Mouse (Mus musculus) layer of hippocampus, postnatal 14 days (tissue): ENCODE measurements around the gene Cdk17. TPM values are rescaled to one million over a fixed set of nuclear protein-coding genes. Genes with fewer than 3 reads are reported as not detected.

ENCODE experiments used
- DNase-seq, 2 experiments: peaks; one replicate each; pipeline ENCODE4 v3.0.0; 2021 to 2022; ENCODE audit warnings: low spot score in 2 of 2, mixed read lengths in 1 of 2
- total RNA-seq, 2 experiments: library from RNA; stranded (reverse); gene quantifications; 2 replicates each; pipeline ENCODE4 v1.2.3; 2021

Gene Cdk17
- total RNA-seq, 2 experiments from 2014 or later, result 138 to 142 TPM

- DNase-seq, result no peak
Measured at GRCm38 (mm10) chr10:93281092-93281491, 120.4 kb downstream of the Cdk17 start.

DNA sequence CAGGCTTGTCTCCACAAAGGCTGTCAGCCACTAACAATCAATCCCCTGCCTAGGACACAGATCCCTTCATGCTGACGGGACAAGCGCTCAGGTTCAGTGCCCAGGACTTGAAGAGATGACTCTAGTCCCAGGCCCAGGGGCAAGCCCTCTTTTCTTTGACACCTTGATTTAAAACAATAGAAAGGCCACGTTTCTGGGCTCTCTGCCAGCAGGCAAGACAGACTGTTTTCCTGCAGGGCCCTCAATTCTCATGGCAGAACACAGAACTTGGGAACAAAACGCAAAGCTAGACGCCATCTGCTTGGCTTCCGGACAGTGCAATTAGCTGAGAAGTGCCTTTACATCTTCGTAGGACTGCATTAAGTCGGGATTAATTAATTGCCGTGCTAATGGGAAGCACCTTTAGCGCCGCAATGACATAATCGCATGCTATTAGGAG, 121.9 kb downstream of the Cdk17 start:
- no peak for DNase-seq

GRCm38 (mm10) chr10:93283258-93283657, 122.6 kb downstream of the Cdk17 start:
- DNase-seq, result no peak

GRCm38 (mm10) chr10:93285489-93285888, 124.8 kb downstream of the Cdk17 start:
- no peak for DNase-seq

DNA sequence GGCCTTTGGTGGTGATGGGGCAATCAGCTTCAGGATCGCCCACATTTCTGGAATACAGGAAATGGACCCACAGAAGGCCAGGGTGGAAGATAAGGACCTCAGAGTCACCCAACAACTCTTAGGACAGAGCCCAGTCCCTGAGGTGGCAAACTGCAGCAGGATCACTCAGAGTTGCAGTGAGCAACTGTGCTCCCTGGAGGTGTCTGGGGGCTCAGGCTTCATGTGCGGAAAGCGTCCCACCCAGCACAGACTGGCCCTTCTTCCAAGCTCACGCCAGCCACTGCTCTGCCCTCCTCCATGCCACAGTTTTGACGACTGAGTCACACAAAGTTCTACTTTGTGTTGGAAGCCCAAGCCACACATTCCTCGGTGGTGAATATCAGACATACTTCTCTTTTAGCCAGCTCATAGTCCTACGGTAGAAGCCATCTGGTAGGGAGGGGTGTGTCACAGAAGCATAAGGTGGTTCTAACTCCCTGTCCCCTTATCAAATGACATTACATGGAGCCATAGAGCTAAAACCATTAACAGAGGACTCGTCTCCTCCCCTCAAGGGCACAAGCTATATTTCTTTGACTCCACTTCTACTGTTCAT, 127.0 kb downstream of the Cdk17 start:
- DNase-seq, result no peak

DNA sequence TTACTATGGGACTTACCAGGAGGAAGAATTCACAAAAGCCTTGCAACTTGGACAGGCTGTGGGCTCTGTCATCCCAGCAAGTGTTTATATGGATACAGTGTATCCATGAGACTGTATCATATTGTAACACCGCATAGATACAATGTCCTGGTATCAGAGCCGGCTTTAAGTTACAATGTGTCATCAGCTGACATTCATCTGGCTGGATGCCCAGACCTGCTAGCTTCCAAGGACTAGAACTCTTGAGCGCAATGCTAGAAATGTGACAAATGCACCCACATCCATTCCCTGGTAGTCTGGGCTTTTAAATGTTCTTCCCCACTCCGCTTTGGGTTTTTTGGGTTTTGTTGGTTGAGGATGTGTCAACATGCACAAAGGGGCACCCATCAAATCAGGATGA, 127.7 kb downstream of the Cdk17 start:
- no peak for DNase-seq

- no peak for DNase-seq
Measured at GRCm38 (mm10) chr10:93289404-93289803, 128.7 kb downstream of the Cdk17 start.

GRCm38 (mm10) chr10:93291352-93291751, 130.7 kb downstream of the Cdk17 start:
- DNase-seq, result no peak

- DNase-seq, result peak; percentile 69 to 86
Measured at GRCm38 (mm10) chr10:93291843-93292242, 131.2 kb downstream of the Cdk17 start.

GRCm38 (mm10) chr10:93293621-93294020, 132.9 kb downstream of the Cdk17 start:
- DNase-seq, result no peak

DNA sequence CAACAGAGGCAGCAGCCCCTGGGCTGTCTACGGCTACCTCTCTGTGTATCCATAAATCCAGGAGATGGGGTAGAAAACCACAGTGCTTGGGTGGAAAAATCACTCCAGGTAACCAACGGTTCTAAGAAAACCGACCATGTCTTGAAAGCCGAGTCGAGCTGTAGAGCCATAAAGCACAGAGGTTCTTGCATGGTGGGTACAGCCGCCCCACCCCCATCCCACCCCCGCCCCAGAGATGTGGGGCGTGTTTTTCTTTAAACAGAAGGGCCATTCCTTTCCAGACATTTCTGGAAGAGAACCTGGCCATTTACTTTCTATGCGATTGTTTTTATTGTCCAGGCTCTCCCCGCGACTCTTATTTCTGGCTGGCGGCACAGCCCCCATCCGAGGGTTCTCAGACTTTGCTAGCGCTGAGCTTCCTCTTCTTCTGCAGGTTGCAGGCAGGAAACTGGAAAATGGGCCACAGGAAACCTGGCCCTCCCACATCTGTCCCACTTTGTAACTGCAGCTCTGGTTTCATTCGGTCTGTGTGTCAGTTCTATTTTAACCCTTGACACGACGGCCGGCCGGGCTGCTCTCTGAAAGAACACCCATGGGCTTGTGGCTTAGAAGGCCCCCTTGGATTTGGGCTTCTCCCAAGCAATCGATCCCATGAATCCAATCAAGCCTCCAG, 134.0 kb downstream of the Cdk17 start:
- no peak for DNase-seq

GRCm38 (mm10) chr10:93297774-93298173, 137.1 kb downstream of the Cdk17 start:
- DNase-seq, result no peak

DNA sequence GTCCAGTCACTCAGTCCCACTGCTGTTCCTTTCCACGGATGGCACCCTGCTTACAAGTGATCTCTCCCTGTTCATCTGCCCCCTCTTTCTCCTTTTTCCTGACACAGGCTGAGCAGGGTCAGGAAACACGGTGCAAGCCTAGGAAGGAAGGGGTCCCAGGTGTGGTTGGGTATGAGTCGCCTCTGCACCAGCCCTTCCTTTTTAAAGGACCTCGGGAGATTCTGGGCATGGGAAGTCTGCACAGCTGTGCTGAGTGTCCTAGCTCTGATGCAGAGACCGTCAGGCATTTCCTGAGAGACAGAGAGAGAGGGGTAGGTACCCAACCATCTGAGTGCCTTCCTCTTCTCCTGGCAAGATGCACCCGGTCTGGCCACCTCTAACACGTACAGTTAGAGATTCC, 137.5 kb downstream of the Cdk17 start:
- no peak for DNase-seq

DNA sequence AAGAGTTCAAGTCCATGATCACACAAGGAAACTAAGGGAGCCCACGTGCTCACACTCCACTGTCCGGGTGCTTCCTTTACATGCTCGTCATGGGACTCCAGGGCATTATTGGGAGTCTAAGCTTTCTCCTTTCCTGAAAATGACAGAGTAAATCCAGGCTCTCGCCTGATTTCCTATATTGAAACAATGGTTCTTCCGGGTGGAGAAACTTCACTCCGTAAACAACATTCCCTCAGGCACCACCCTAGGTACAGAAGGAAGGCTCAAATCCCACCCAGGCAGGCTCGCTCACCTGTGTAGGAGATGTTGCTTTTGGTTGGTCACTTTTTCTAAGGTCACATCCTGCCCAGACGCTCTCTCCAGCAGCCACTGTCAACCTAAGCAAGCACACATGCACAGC, 141.2 kb downstream of the Cdk17 start:
- DNase-seq, result no peak

DNA sequence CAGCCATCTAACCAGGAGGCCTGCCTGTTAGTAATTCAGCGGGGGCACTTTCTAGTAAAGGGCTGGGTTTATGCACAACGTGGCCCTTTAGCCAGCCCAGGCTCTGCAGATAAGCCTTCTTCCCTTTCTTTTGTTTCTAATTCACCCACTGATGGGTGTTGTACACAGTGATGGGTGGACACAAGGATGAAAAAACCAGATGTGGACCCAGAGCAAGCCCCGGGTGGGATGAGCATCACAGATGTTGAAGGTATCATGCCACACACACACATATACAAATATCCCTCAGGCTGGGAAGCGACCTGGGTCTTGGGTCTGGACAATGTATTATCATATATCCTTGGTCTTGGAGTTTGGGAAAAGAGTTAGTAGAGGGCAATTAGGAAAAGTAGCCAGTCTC, 142.6 kb downstream of the Cdk17 start:
- no peak for DNase-seq

GRCm38 (mm10) chr10:93305946-93306345, 145.3 kb downstream of the Cdk17 start:
- DNase-seq, result no peak

GRCm38 (mm10) chr10:93306367-93306766, 145.7 kb downstream of the Cdk17 start:
- no peak for DNase-seq

DNA sequence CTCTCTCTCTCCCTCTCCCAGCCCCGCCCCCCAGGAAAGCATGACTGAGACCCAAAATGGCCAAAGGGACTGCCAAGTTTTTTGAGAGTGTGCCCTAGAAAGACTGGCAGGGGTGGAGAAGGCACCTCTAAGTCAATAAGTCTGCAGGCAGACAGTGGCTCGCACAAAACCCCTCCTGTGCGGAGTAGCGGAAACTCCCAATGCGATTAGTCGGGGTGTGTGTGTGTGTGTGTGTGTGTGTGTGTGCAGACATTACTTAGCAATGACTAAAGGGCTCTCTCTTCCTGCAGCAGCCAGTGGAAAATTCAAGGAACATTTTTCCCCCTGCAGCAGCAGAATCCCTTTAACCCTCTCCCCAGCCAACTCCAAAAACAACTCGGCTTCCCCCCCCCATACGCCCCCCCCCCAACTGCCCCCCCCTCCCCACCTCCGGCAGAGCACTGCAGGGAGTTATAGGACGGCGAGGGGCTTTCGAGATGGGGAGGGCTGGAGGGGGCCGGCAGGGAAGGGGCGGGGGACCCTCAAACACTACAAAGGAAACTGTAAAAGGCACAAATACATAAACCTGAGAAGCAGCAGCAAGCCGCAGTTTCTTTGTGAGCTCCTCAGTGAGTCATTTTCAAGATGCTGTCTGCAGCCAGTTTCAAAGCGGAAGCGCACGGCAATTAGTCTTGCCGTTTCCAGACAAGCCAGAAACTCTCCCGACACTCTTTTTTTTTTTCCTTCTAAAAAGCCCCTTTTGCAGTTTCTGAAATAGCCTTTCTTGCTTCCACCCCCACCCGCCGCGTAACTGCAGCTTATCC, 148.7 kb downstream of the Cdk17 start:
- peak in 1 of 2 experiments; percentile 25 for DNase-seq

DNA sequence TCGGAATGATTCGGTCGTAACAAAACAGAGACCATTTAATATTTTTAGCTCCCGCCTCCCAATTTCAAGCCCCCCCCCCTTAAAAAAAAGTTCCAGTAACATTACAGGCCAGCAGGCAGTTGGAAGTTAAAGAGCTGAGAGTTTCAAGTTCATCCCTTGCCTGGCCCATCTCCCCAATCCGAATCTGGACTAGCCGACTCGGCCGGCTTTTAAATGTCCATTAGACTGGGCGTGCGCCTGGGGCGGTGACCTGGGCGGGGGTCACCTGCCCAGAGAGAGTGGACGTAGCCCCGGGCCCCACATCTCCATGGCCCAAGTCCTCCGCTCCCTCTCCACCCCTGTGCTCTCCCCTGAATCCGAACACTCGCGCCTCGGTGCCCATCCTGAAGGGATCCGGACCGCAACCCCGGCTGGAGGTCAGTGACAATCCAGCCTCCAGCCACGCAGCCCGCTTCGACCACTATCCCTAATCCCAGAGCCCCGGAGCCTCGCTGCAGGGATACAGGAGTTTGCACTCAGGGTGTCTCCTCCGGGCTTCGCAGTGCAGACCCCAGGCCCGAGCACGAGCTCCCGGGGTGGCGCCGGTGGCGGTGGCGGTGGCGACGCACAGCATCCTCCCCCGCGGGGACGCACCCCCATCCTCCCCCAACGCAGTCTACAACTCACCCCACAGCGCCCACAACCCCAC, 149.4 kb downstream of the Cdk17 start:
- no peak for DNase-seq

DNA sequence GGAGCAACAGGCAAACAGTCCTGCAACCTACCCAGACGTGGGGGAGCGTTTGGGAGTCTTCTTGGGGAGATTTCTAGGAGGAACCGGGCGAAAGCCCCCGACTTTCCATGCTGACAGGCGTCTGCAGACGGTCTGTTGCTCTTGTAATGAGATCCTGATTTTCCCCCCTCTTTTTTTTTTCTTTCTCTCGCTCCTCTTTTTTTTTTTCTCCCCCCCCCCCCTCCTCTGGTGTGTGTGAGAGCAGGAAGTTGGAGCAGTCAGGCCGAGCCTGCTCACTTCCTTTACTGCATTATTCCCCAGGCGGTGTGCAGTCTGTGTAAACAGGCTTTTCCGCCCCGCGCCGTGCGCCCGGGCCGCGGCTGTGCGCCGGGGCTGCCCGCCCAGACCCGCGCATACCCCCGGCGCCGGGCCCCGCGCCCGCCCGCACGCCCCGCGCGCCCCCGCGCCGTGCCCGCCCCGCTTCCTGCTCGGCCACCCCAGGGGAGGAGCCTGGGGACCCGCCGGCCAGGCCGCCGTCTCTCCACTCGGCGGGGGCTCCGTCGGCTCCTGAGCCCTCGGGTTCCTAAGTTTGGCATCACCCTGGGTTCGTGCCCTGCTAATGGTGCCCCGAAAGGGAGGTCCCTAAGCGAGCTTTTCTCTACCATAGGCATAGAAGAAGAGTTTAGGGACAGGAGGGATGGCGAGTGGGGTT, 150.2 kb downstream of the Cdk17 start, which contains the start of gene Elk3:
Gene Elk3 (minus strand): TSS at position 415 of the 691 bp plus-strand sequence.
- DNase-seq, result peak in 1 of 2 experiments; percentile 20

DNA sequence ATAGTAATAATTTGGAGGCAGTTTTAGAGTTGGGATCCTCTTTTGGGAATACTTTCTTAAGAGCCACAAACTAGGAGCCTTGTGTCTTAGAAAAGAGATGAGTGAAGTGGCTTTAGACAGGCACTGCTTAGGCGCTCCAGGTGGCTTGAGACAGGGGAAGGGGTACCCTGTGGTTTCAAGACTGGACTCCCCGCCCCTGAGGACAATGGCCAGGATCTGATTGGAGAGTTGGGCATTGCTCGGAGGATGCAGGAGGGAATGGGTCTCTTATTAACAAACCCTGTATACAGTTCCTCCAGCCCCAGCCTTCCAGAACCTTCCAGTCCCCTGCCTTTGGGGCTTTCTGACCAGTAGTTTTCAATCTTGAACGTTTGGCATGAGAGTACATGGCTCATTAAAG, 150.9 kb downstream of the Cdk17 start:
- DNase-seq, result no peak
